Mouse (Mus musculus) bone marrow macrophage, adult 2 months (primary cell): Measurements from ENCODE around the gene Ddc.

Experiments used
- CTCF ChIP-seq: IDR thresholded peaks from 2 replicates; pipeline ENCODE4 v1.5.1; 2012; ENCODE audit warnings: low read depth, mild to moderate bottlenecking, low read length, moderate library complexity
- POLR2A ChIP-seq: IDR thresholded peaks from 2 replicates; pipeline ENCODE4 v1.6.1; 2012; ENCODE audit warnings: mild to moderate bottlenecking, low read depth, low read length, borderline replicate concordance

DNA sequence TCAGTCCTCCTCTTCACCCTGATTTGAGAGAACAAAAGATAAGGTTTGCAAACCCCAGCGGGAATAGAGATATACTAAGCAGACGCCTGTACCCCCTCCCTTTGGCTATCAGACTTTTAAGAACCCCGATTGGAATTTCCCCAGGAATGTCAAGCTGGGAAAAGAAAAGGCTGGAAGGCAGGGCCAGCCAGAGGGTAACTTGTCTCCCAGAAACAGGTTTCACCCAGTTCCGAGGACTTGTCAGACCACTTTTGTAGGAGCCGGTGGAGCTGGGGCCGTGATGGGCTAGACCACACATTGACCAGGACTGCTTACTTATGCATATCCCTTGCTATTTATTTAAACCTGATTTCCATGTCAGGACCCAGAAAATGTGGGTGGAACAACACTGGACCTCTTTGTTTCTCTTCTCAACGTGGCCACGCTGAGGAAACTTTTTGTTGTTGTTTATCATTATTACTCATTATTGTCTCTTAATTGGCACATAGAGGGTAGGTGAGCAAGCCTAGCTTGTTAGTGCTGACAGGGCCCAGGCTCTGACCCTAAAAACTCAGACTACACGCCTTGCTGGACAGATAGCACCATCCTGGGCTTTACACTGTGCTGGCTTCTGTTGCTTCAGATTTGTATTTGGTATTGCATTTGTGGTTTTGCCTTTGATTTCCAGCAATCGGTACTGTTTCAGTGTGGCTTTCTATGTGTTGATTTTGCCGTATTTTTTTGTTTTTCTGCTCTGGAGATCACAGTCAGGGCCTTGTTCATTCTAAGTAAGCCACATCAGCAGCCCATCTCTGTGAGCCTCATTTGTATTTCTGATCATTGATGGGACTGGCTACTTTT is 68.6 kb downstream of the Ddc start:
- TF ChIP-seq CTCF: no peak
- no peak for TF ChIP-seq POLR2A
